Mouse (Mus musculus): ENCODE measurements around the gene Ccdc12.

Gene Ccdc12

DNA sequence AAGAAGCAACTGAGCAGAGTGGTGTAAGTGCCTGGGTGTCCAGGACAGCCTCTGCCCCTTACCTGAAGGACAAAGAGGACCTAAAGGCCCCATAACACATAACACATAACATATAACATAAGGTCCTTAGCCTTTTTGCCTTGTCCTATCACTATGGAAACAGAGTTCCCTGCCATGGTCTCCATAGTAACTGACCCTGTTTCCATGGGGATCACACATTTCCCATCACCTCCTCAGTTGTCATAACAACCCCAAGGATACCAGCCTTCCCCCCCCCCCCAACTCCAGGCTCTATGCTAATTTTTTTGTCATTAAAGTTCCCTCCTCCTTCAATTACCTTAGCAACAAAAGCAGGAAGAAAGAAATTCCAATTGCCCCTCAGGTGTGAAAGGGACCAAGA, 6.5 kb upstream of the Ccdc12 start:
- DNase-seq, result no peak

DNA sequence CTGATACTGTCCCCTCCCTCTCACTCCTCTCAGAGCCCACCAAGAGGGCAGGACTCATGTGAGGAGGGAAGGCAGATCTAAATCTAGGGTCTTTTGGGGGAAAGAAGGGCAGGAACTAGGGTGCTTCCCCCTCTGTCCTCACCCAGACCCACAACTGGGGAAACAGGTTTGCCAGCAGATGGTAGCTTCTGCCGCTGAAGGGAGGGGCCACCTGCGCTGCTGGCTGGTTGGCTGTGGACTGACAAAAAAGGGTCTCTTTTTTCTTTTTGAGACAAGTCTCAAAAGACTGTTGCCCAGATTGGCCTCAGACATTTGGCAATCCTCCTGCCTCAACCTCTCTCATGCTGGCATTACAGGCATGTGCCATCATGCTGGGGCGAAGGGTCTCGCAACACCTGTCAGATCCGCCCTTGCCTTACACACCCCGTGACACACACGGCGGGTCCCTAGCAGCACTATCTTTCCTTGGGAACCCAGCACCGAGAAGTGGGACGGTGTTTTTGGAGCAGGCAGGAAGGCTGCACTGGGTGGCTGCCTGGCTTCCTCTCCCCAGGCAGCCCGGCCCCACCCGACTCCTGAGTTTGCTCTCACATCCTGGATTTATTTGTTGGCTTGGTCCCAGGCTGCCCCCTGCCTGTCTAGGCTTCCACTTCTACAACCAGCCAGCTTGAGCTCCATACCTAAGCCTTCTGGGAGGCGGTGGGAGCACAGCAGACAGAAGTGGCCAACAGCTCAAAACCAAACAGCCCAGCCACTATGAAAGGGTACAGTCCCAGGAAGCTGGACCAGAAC, 4.2 kb upstream of the Ccdc12 start:
- DNase-seq, result no peak

- no peak for DNase-seq
Observed at GRCm38 (mm10) chr9:110652963-110653654, 3.2 kb upstream of the Ccdc12 start.

GRCm38 (mm10) chr9:110653655-110654461, 2.4 kb upstream of the Ccdc12 start, which contains the start of gene Nbeal2:
Gene Nbeal2, minus strand, starts transcription at chr9:110654161.
- peak; percentile 84 for DNase-seq

- no peak for DNase-seq
Observed at GRCm38 (mm10) chr9:110654726-110655650, 1.3 kb upstream of the Ccdc12 start.

- no peak for DNase-seq
Observed at GRCm38 (mm10) chr9:110655651-110656007, 674 bp upstream of the Ccdc12 start.

- DNase-seq, result no peak
Observed at GRCm38 (mm10) chr9:110657474-110658078, 1.3 kb downstream of the Ccdc12 start.

- no peak for DNase-seq
Observed at GRCm38 (mm10) chr9:110659521-110659920, 3.2 kb downstream of the Ccdc12 start.

DNA sequence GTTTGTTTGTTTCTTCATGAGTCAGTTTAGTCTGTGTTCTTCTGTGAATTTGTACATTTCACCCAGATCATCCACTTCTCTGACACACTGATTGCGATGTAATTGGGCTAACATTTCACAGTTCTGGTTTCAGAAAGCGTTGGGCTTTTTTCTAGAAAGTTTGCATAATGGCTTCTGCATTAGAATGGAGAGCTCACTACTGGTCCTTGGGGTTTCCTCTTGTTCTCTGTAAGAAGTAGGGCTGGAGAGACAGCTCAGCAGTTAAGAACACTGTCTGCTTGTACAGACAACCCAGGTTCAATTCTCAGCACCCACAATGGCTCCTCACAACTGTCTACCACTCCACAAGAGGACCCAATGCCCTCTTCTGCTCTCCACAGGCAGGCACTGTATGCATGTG, 3.9 kb downstream of the Ccdc12 start:
- DNase-seq, result no peak

- DNase-seq, result no peak
Observed at GRCm38 (mm10) chr9:110660856-110661612, 4.7 kb downstream of the Ccdc12 start.

GRCm38 (mm10) chr9:110662844-110663243, 6.5 kb downstream of the Ccdc12 start:
- DNase-seq, result no peak

DNA sequence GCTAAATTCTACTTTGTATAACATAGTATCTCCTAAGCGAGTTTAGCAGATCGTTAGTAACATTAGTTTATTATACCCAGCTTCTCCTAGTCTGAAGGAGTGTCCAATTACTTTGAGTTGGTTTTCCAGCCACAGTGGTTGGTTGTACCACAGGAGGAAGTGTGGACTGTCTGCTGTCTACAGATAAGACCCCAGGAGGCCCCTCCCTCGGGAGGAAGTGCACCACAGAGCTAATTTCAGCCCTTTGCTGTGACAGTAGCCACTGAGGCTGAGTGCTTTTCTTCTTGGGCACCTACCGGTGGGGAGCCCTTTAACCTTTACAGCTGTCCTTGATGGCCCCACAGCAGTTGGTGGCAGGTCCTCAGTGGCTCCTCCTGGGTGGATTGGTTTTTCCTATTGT, 9.6 kb downstream of the Ccdc12 start:
- no peak for DNase-seq

GRCm38 (mm10) chr9:110666374-110666773, 10.1 kb downstream of the Ccdc12 start:
- no peak for DNase-seq

GRCm38 (mm10) chr9:110667219-110667836, 11.0 kb downstream of the Ccdc12 start:
- DNase-seq, result no peak

- DNase-seq, result no peak
Observed at GRCm38 (mm10) chr9:110668601-110669293, 12.4 kb downstream of the Ccdc12 start.

DNA sequence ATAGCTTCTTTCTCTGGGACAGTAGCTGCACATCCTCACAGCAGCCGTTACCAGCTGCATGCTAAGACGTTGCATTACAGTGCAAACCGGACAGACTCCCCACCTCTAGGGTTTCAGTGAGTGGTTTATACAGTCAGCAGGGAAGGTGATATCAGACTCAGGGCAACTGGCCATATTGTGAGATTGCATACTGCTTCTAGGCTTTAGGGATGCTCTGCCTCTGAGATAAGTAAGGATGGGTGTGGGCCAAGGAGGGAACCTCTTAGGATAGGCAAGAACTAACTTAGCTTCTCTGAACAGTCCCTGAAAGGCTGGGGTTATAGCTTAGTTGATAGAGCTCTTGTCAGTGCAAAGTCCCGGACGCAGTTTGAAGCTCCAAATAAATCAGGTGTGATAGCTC, 13.5 kb downstream of the Ccdc12 start:
- DNase-seq, result no peak

DNA sequence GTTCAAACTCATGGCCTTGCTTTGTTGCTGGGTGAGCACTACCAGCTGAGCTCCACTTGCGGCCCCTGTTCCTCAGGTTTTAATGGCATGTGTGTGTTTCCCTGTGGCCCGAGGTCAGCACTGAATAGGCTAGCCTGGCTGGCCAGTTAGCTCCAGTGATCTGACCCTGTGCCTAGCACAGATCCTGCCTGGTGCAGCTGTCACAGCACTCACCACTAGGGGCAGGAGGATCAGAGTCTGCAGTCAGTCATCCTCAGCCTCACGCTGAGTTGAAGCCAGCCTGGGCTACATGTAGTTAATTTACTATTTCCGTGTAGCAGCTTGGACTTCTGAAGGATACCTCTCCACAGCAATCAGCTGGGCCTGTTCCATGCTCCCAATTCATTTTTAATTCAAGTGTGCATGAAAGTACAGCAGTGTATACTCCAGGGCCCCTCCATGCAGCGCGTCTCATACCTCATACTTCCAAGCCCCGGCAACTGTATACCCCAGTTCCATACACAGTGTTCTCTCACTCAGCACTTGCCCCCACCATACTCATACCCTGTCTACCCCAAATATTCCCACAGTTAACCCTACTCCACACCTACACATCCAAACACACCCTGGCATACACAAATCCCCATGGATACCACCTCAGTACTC, 16.3 kb downstream of the Ccdc12 start:
- DNase-seq, result peak; percentile 38

- no peak for DNase-seq
Observed at GRCm38 (mm10) chr9:110673107-110673752, 16.9 kb downstream of the Ccdc12 start.

GRCm38 (mm10) chr9:110676492-110676911, 20.2 kb downstream of the Ccdc12 start:
- DNase-seq, result no peak

Measured in right cerebral cortex, adult 18-20 months (tissue).